Mouse (Mus musculus) megakaryocyte-erythroid progenitor cell, adult 5-6 weeks (primary cell): ENCODE results near the gene Gm6169. TPM values are rescaled to one million over a fixed set of nuclear protein-coding genes. Genes with fewer than 3 reads are reported as not detected.

Experiments used
- total RNA-seq, 2 experiments: library from RNA; stranded (forward) in 1 of 2; stranded (reverse) in 1 of 2; fragments of 200-1000, 215-1000 nt in 1 of 2; fragments of >200 nt in 1 of 2; fragmentation: Nextera tagmentation in 1 of 2; gene quantifications; 2 replicates each; pipeline ENCODE4 v1.2.3; 2014 to 2017

The Gm6169 gene
- total RNA-seq, 2 experiments from 2014 or later, result 0.33 to 0.46 TPM

Other genes starting within 250 kb of the Gm6169 start
- gene Gcnt4, start 174.5 kb downstream of the Gm6169 start, total RNA-seq (2014; fragmentation: Nextera tagmentation), result not detected in 2 replicates
- not detected in 2 replicates for gene Gcnt4, start 174.5 kb downstream of the Gm6169 start, total RNA-seq (2017)
- gene 1700029F12Rik, start 64.9 kb downstream of the Gm6169 start, total RNA-seq (2014; fragmentation: Nextera tagmentation), result not detected in 2 replicates
- gene 1700029F12Rik, start 64.9 kb downstream of the Gm6169 start, total RNA-seq (2017), result not detected in 2 replicates
- 0.44 TPM in 1 of 2 replicates, not detected in the other for gene Fam169a, start 32.0 kb downstream of the Gm6169 start, total RNA-seq (2014; fragmentation: Nextera tagmentation)
- gene Fam169a, start 32.0 kb downstream of the Gm6169 start, total RNA-seq (2017), result 0.65 and 1.3 TPM in 2 replicates
- gene Gfm2, start 38.7 kb upstream of the Gm6169 start, total RNA-seq (2014; fragmentation: Nextera tagmentation), result 38.1 and 50.3 TPM in 2 replicates
- 39.2 and 40.1 TPM in 2 replicates for gene Gfm2, start 38.7 kb upstream of the Gm6169 start, total RNA-seq (2017)
- 177 and 255 TPM in 2 replicates for gene Nsa2, start 38.7 kb upstream of the Gm6169 start, total RNA-seq (2014; fragmentation: Nextera tagmentation)
- gene Nsa2, start 38.7 kb upstream of the Gm6169 start, total RNA-seq (2017), result 382 and 513 TPM in 2 replicates
- gene Hexb, start 99.1 kb upstream of the Gm6169 start, total RNA-seq (2014; fragmentation: Nextera tagmentation), result 4.1 and 10.7 TPM in 2 replicates
- gene Hexb, start 99.1 kb upstream of the Gm6169 start, total RNA-seq (2017), result 6.2 and 9.4 TPM in 2 replicates
- 2.1 and 3.9 TPM in 2 replicates for gene Enc1, start 141.9 kb upstream of the Gm6169 start, total RNA-seq (2014; fragmentation: Nextera tagmentation)
- gene Enc1, start 141.9 kb upstream of the Gm6169 start, total RNA-seq (2017), result 3.9 and 4.6 TPM in 2 replicates